Mouse (Mus musculus): ENCODE data around the gene Misp.
A peak's percentile ranks its signal among the peaks of the same experiment; 100 is the strongest.

Misp gene

DNA sequence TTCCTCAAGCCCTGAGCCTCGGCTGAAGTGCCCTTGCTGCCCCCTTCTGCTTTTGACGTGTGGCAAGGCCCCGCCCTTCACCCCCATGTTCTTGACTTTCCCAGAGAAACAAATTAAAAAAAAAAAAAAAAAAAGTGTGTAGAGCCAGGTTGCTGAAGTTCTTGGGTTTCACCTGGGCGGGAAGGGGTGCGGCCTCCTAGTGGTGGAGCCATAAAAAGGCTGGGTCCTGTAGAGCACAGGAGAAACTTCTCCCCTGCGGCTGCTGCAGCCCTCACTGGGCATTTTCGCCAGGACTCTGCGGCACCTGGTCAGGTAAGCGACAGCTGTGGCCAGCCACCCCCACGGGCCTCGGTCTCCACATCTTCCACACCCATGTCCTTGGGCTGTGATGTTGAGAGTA, at the start of gene Misp:
Gene Misp, plus strand, starts transcription at position 208 of the 400 bp plus-strand sequence.
- ATAC-seq (ENCODE audit: low TSS enrichment): no peak

DNA sequence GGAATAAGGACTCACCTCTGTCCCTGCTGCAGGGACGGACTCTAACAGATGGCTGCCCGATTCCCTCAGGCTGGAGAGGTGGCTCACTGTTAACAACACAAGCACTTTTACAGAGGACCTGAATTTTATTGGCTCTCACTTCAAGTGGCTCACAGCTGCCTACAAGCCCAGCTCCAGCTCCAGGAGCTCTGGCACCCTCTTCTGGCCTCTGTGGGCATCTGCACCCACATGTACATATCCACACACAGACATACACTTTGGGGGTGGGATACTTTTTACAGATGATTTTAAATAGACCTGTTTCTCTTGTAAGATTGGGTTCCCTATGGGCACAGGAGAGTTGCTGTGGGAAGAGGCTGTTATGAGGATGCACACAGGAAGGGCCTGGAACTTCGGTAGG, 48.5 kb upstream of the Misp start:
- no peak for ATAC-seq (ENCODE audit: low TSS enrichment)

DNA sequence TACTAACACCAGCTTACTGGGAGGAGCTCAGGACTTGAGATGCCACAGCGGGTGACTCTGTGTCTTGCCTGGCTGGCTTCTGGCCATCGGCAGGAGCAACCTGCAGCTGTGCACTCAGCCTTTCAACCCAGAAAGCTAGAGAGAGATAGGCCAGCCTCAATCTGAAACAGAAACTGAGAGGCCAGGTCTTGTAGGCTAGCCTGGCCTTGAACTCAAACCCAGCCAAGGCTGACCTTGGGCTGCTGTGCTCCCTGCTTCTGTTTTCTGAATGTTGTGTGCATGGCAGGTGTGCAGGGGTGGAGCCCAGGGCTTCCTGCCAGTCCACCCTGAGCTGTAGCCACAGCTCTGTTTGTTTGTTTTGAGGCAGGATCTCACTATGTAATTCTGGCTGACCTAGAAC, 47.6 kb upstream of the Misp start:
- ATAC-seq (ENCODE audit: low TSS enrichment): no peak

DNA sequence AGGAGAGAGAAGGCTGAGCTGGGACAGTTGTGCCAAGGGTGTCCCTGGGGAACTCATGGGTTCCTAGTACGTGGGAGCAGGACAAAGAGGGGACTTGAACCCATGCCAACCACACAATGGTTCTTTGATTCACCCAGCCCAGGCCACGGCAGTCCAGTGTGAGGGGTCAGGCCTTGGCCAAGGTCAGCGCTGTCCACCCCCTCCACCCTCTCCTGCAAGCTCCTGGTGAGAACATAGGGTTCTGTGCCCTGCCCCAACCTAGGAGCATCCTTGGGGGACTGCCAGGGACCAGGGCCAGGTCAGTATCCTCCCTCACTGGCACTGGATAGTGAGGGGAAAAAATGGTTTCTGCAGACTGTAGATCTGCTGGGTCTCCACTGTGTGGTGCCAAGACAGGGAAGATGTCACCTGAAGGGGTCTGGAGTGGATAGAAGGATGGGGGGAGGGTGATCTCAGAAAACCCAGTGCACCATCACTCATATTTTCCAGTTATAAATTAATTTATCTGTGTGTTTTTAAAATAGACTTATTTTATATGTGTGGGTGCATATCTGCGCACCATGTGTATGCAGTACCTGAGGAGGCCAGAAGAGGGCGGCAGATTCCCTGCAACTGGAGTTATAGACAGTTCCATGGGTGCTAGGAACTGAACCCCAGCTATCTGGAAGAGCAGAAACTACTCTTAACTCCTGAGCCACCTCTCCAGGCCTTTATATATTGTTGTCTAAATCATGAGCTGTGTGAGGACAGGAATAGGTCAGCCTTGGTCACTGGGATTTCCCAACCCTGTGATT, 46.1 kb upstream of the Misp start:
- ATAC-seq (ENCODE audit: low TSS enrichment): no peak

DNA sequence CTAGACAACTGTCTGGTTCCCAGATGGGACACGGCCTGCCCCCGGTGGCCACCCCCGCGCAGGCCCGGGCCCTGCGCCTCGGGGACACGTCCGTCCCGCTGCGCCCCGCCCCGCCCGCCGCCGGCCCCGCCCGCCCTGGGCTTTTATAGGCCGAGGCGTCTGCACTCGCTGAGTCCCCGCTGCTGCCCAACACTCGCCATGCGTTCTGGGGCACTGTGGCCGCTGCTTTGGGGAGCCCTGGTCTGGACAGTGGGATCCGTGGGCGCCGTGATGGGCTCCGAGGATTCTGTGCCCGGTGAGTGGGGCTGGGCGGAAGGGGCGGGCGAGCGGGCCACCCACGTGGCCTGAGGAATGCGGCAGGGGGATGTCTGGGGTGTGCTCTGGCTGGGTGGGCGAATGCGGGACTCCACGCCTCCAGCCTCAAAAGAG, 43.7 kb upstream of the Misp start, which contains the start of gene Fstl3:
Gene Fstl3, plus strand, starts transcription at position 170 of the 429 bp plus-strand sequence.
- ATAC-seq (ENCODE audit: low TSS enrichment): no peak

DNA sequence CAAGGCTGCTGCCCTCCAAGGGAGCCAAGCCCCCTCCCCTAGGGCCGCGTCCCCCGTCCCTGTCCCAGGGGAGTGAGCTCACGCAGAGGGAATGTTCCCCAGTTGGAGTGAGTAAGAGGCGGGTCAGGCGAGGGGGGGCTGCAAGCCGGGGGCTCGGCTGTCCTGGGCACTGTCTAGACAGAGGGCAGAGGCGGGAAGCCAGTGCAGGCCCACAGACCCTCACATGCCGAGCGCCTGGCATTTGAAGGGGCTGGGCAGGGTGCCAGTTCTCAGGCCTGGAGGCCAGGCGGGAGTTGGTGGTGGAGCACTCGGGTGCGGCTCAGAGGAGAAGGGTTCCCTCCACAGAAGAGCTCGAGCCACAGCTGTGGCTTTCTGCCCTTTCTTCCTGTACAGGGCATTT, 42.8 kb upstream of the Misp start:
- no peak for ATAC-seq (ENCODE audit: low TSS enrichment)

DNA sequence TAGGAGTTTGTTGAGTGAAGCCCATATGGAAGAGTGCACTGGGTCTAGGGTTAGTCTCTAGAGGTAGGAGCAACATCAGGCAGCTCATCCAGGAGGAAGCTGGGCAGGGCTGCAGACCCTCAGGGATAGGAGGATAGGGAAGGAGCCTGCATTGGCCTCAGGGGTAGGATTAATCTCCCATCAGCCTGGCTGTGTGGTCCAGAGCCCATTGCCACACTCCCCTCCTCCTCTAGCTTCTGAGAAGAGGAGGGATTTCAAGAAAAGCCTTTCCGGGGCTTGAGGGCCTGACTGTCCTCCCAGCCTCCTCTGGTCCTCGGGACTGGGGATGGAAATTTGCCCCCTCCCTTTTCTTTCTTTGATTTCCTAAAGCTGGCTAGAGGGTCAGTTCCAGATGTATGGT, 41.6 kb upstream of the Misp start:
- no peak for ATAC-seq (ENCODE audit: low TSS enrichment)

DNA sequence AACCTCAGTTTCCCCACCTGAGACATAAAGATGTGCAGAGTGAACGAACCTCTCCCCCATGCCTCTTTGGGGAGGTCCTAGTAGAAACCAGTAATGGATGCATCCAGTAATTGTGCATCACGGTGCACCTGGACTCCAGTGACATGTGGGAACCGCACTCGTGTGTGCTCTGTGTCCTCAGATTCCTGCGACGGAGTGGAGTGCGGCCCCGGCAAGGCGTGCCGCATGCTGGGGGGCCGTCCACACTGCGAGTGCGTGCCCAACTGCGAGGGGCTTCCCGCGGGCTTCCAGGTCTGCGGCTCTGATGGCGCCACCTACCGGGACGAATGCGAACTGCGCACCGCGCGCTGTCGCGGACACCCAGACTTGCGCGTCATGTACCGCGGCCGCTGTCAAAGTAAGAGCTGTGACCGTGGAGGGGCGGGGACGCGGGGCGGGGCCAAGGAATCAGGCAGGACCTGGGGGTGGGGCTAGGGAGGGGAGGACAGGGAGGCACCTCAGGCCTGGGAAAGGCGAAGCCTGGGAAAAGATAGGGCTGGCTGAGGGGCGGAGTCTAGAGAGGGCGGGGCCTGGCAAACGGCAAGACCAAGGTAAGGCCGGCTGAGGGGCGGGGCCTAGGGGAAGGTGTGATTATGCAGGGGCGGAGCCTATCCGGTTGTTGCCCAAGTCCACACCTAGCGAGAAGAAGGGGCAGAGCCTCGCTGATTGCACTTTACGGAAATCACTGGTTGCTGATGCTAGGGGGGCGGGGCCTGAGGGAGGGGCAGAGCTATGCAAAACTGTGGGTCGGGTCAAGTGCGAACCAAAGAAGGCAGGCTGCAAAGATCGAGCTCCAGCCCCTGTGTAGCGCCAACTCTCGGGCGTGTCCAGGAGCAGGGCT, 40.8 kb upstream of the Misp start:
- ATAC-seq (ENCODE audit: low TSS enrichment): peak; percentile 74

DNA sequence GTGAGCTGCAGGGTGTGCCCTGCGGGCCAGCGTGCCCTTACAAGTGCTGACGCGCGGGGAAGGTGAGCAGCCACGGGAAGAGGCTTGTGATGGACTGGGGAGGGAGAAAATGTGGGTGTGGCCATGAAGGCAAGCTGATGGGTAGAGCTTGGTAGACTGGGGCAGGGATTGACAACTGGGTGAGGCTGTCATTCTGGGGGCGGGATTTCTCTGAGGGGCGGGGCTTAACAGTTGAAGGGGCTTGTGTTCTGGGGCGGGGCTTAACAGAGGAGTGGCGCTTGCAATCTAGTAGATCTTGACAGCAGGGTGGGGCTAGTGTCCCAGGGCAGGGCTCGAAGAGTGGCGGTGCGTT, 40.1 kb upstream of the Misp start:
- ATAC-seq (ENCODE audit: low TSS enrichment): peak; percentile 57

DNA sequence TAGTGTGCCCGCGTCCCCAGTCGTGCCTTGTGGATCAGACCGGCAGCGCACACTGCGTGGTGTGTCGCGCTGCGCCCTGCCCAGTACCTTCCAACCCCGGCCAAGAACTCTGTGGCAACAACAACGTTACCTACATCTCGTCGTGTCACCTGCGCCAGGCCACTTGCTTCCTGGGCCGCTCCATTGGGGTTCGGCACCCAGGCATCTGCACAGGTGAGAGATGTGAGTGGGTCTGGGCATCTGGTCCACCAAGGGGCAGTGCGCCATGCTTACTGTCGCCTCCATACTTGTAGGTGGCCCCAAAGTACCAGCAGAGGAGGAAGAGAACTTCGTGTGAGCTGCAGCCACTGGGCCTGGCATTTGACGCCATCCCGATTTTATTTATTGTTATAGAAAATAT, 39.6 kb upstream of the Misp start:
- ATAC-seq (ENCODE audit: low TSS enrichment): no peak

DNA sequence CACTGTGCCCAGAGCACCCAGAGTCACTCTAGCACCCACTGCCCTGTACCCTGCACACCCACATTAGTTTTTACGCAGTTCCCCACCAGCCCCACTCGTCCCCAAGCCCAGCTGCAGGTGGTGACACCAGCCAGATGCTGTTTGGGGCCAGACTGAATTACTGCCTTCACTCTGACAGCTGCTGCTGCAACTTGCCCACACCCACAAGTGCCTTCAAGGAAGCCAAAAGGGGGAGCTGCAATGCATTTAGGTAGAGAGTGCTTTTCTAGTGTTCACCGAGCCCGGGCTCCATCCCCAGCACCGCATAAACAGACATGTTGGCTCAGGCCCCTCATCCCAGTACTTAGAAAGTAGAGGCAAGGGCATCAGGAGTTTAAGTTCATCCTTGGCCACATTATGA, 38.8 kb upstream of the Misp start:
- ATAC-seq (ENCODE audit: low TSS enrichment): no peak

DNA sequence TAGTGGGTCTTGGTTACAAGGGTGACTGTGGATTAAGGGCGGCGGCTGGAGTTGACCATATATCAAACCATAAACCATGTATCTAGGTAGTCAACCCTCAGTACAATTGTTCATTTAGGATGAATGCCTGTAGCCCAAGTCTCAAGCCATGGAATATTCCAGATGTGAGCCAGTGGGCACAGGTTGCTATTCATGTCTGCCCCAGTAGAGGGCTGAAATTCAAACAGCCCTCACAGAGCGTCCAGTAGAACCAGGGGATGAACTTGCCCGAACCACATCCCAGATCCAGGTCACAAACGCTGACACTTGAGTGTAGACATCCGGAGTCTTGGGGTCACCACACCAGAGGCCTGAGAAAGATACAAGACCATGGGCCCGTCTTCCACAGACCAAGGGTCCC, 37.7 kb upstream of the Misp start:
- ATAC-seq (ENCODE audit: low TSS enrichment): no peak

DNA sequence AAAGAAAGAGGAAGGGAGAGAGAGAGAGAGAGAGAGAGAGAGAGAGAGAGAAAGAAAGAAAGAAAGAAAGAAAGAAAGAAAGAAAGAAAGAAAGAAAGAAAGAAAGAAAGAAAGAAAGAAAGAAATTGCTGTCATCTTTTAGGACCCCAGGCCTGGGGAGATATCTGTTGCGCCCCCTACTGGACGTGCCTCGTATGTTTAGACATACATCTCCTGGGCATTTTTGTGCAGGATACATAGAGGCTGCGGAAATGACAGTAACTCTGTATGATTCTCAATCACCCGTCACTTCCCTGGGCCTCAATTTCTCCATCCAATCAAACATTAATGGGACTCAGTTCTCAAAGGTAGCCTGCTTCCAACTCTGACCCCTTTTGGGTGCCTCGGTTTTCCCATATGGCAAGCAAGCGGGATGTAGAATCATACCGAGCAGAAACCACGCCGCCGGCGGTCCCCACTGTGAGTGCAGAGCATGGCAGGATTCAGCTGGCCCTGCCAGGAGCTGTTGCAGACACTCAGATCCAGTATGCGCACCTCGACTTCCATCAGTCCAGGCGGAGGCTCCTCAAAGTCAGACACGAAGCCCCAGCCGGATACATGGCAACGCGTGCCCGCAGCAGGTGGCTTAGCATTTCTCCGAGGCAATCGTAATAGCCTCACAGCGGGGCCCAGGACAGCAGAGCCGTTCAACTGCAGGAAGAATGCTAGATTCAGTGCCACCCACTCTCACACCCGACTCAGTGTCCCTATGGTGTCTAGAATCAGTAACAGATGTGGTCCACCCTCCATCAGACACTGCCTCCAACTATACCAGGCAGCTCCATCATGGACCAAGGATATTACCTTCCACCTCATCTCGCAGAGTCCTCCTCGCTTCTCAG, 36.6 kb upstream of the Misp start:
- ATAC-seq (ENCODE audit: low TSS enrichment): peak; percentile 7; the same call in 1 of the 2 replicates

DNA sequence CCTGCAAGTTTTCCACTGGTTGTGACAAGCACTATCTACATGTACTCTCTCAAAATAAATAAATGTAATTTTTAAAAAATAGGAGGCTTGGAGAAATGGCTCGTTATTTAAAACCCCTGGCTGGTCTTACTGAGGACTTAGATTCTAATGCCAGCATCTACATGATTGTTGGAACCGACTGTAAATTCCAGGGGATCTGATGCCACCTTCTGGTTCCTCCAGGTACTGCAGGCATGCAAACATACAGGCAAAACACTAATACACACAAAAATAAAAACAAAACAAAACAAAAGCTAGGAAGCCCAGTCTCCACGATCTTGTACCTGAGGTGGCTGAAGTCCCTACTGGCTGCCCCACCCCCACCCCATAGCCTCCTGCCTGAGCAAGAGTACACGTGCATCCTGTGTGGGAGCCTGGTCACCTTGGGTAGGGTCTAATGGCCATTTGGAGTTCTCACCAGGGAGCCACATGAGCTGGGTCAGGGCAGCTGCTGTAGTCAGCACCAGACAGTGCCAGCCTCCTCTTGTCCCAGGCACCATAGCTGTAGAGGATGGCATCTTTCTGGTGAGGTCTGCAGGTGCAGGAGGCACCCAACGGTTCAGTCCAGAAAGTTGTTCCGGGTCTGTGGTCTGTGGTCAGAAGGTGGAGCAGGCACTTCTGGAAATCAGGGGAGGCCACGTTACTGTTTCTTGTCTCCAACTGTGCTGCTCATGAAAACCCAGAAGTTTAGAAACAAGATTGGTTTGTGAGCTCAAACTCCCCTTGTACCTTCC, 32.2 kb upstream of the Misp start:
- ATAC-seq (ENCODE audit: low TSS enrichment): no peak

DNA sequence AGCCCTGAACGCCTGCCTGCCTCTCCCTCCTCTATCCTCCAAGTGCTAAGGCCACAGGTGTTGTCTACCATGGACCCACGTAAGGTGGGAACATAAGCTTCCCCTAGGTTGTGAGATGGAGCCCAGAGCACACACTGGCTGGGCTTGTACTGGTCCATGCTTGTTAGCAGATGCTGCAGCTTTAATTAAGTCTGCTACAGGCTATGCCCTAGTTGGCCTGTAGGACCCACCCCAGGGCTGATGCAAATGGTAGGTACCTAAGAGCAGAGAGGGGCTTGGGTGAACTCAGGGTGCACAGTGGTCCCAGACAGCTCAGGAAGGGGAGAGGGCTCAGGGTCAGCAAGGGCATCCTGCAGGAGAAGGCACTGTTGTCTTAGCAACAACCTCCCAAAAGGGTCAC, 31.2 kb upstream of the Misp start:
- no peak for ATAC-seq (ENCODE audit: low TSS enrichment)

DNA sequence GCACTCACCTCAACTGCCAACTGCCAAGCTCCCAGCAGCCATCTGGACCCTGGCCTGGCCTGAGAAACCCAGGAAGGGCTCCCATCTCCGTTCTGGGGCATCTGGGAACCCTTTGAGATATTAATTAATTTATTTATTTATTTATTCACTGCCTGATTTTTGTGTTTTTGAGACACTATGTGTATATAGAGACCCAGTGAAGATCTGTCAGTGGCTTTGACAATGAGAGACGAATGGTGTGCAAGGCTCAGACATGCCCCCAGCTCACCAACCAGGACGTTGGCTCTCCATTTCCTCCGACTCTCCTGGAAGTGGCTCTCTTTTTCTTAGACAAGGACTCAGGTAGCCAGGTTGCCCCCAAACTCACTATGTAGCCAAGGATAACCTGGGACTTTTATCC, 29.9 kb upstream of the Misp start, which contains the start of gene Prss57:
Gene Prss57, minus strand, starts transcription at position 101 of the 400 bp plus-strand sequence.
- no peak for ATAC-seq (ENCODE audit: low TSS enrichment)

DNA sequence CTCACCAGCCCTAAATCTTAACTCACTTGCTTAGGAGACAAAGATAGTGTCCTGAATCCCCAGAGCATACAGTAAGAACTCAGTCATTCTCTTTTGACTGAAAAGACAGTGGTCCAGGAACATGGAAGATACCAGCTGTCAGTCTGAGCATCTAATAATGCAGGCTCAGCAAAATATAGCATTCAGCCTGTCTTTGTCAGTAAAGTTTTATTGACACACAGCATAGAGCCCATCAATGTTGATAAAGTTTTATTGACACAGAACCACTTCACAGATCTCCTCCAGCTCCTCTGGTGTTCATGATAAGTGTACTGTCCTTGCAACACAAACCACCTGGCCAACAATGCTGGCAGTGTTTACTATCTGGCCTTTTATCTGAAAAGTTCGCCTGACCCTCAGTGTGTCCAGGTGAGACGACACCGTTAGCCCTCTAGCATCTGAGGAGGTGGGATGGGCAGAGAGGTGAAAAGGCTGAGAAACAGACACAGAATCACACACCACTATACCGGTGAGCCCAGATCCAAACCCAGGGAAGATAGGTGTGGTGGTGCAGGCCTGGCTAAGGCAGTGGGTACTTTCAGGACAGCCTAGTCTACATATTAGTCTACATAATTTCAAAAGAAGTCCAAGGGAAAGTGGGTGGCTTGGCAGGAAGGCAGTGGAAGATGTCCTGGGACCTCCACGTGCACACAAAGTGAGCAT, 28.3 kb upstream of the Misp start:
- no peak for ATAC-seq (ENCODE audit: low TSS enrichment)

DNA sequence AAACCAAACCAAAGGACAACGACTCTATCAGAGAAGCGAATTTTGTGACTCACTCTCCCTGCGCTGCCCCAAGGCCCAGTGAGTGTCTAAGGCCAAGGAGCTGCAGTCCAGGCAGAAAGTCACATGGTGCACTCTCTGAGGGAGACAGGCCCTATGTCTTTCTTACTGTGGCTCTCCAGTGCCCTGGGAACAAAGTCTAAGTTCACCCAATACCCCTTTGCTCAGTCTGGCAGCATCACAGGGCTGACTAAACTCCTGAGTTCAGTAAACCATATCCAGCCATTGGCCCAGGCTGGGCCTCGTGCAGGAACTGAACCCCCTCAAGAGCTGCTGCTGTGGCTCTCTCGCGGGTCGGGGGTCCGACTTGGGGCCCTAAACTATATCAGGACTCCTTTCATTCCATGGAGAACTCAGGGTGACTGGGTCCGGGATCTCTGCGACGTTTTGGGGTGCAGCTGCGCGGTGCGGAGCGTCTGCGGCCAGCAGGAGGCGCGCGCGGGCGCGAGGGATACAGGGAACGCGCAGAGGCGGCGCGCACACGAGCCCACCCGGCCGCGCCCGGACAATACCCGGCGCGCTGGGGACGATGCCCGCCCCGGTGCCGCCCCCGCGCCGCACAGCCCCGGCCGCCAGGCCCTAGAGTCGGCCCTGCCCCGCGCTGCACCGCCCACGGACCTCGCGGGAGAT, 27.6 kb upstream of the Misp start, which contains the start of gene Palm:
Gene Palm, plus strand, starts transcription at position 522 of the 687 bp plus-strand sequence.
- ATAC-seq (ENCODE audit: low TSS enrichment): peak; percentile 58

DNA sequence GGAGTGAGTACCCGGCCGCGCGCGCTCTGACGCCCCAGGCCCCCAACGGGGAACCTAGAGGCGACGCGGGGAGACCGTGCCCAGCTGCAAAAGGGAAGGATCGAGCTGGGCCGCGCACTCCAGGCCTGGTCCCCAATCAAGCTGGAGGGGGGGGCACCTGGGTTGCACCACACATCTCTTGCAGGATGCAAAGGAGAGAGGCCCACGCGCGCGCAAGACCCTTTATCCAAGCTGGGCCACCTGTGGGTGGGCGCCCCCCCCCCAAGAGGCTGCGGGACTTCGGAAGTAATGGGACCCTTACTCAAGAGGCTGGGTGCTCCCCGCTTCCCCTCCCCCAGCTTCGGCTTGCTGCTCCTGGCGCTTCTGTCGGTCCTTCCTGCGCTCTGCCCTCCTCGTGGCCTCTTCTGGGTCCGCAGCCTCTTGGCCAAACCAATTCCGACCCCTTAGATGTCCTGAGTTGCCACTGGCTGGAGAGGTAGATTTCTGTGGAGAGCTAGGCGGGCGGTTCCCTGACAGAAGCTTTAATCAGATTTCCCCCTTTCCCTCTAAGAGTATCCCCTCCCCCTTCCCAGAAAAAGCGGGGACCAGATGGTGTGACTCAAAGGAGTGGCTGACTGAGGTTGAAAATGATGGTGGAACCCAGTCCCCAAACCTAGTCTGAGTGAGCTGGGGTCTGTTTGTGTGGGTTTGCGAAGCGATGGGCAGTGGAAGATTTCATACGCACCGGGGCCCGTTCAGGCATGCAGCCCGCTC, 26.9 kb upstream of the Misp start:
- peak; percentile 48 for ATAC-seq (ENCODE audit: low TSS enrichment)

Data from frontal cortex, adult (tissue).